Mouse (Mus musculus): ENCODE measurements around the gene 4933428G20Rik.

DNA sequence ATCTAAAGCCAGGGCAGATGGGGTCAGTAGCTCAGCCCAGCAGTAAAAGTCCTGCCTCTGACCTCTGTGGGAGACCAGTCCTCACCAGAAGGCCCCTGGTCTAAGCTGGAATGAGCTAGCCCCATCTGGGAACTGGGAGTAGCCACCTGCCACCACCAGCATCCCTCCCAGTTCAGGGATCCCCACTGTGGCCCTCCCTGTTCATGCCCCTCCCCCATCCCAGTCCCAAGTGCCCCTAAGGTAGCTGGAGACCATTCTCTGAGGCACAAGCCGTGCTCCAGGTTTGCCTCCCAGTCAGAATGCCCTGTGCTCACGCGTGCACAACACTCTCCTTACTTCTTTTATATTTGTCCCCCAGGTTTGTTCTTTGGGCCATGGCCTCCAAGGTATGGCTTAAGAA, 12.9 kb upstream of the 4933428G20Rik start:
- TF ChIP-seq CTCF (IDR thresholded peaks at IDR 0.05), result no peak
- TF ChIP-seq EP300 (IDR thresholded peaks at IDR 0.05), result no peak

Measured in lung, postnatal 0 days (tissue).